Mouse (Mus musculus) liver, embryonic 13.5 days (tissue): ENCODE measurements around the gene Cib1. TPM values are rescaled to one million over a fixed set of nuclear protein-coding genes. Genes with fewer than 3 reads are reported as not detected.

Experiments used
- ATAC-seq: fragments of 200-750 bp; cut with Nextera tagmentation; 2 replicates; pipeline ENCODE4 v1.8.0; 2017; ENCODE audit warnings: low read depth, mild to moderate bottlenecking, moderate number of reproducible peaks, moderate library complexity
- DNase-seq: peaks from one replicate; pipeline ENCODE4 v3.0.0; 2022
- H3K27ac ChIP-seq: fragments of 300-500 bp; sonication (generic); 2 replicates; pipeline ENCODE4 v1.5.1; 2015; ENCODE audit warnings: moderate library complexity, mild to moderate bottlenecking, inconsistent platforms
- H3K27me3 ChIP-seq: fragments of 300-500 bp; sonication (generic); 2 replicates; pipeline ENCODE4 v1.6.1; 2015; ENCODE audit warnings: mild to moderate bottlenecking, inconsistent platforms
- H3K36me3 ChIP-seq: fragments of 300-500 bp; sonication (generic); 2 replicates; pipeline ENCODE4 v1.6.1; 2015; ENCODE audit warnings: mild to moderate bottlenecking, inconsistent platforms
- H3K4me1 ChIP-seq: fragments of 300-500 bp; sonication (generic); replicated peaks from 2 replicates; pipeline ENCODE4 v1.6.1; 2015; ENCODE audit warnings: inconsistent platforms
- H3K4me2 ChIP-seq: fragments of 300-500 bp; sonication (generic); 2 replicates; pipeline ENCODE4 v1.6.1; 2015; ENCODE audit warnings: inconsistent platforms, mild to moderate bottlenecking, moderate library complexity
- H3K4me3 ChIP-seq: fragments of 300-500 bp; sonication (generic); replicated peaks from 2 replicates; pipeline ENCODE4 v1.5.1; 2015; ENCODE audit warnings: mild to moderate bottlenecking, inconsistent platforms
- H3K9ac ChIP-seq: fragments of 300-500 bp; sonication (generic); 2 replicates; pipeline ENCODE4 v1.6.1; 2015; ENCODE audit warnings: mild to moderate bottlenecking, inconsistent platforms
- H3K9me3 ChIP-seq: fragments of 300-500 bp; sonication (generic); replicated peaks from 2 replicates; pipeline ENCODE4 v1.6.1; 2016; ENCODE audit warnings: inconsistent platforms
- WGBS: fragments of 180-500 bp; shearing (Covaris S2); methylation state at CpG from one replicate; pipeline ENCODE4 v1.1.7; 2015; ENCODE audit not compliant: insufficient replicate concordance; 5-methylcytosine and 5-hydroxymethylcytosine counted together
- polyA plus RNA-seq: library from polyadenylated mRNA; unstranded; fragments of >200 nt; fragmentation: Nextera tagmentation; extraction: Ambion mirVana; gene quantifications from 2 replicates; pipeline ENCODE4 v1.2.1, GENCODE M21; 2015

The Cib1 gene
- polyA plus RNA-seq, 1 experiment from 2014 or later = 102 TPM

DNA sequence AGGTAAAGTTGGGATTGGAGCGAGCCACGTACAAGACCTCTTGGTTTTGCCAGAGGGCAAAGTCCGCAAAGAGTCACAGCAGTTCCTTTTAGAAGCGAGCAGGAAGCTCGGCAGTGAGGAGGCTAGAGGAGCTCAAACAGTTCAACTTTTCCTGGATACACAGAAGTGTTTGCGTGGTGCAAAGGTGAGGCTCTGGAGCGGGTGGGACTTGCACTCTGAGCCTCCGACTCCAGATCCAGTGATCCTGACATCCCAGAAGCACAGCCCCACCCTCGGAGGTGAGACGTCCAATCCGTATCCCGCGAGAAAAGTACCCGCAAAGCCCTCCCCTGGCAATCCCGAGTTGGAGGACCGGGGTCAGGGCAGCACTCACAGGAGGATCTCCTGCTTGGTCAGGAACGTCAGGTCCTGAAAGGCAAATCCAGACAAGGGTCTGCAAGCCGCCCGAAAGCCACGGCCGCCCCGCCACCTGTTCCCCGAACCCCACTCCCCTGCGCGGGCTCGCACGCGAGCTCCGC, 583 bp downstream of the Cib1 start:
- Histone ChIP-seq H3K4me2 (peak overlapping the region; percentile 92), H3K4me3 (peak overlapping the region; percentile 77), H3K27ac (peak overlapping the region; percentile 93), H3K9ac (peak overlapping the region; percentile 90), H3K9me3 (no peaks in the 10 kb centered on the region), H3K36me3 (peaks cover 18% of the 10 kb centered on the region), H3K27me3 (no peaks in the 10 kb centered on the region), H3K4me1 (peaks cover 58% of the 10 kb centered on the region)
- peak; percentile 33 for ATAC-seq
- 1% methylated on average over 29 of the region's 29 CpGs for WGBS
- DNase-seq = no peak

DNA sequence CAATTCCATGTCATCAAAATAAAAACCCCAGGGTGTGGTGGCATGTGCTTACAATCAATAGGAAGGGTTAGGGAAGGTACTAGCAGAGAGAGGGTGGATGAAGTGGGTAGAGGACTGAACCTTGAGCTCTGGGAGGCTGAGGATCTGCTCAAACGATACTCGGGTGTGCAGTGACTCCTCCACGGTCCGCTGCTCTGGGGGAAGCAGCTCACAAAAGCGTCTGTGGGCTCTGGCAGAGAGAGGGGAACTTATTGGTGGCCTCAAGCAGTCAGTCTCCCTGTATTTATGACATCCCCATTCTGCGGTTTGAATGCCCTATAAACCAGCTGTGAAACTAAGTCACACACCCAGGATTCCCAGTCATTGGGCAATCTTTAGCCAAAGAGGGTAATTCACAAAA, 2.4 kb downstream of the Cib1 start:
- H3K9me3 ChIP-seq = no peaks in the 10 kb centered on the region
- peaks cover 54% of the 10 kb centered on the region for H3K4me1 ChIP-seq
- H3K36me3 ChIP-seq = peaks cover 36% of the 10 kb centered on the region
- no peak overlapping the region for H3K4me3 ChIP-seq
- H3K4me2 ChIP-seq = peak overlapping the region; percentile 92
- ATAC-seq (no peak), DNase-seq (no peak)
- 0 out of 2 replicates have a peak overlapping the region, but pooled peaks have one; percentile 11 for H3K27ac ChIP-seq
- 57% methylated on average over 6 of the region's 6 CpGs for whole genome bisulfite sequencing
- H3K27me3 ChIP-seq = no peaks in the 10 kb centered on the region
- H3K9ac ChIP-seq = peak overlapping the region; percentile 90; the same call in 1 of the 2 replicates

DNA sequence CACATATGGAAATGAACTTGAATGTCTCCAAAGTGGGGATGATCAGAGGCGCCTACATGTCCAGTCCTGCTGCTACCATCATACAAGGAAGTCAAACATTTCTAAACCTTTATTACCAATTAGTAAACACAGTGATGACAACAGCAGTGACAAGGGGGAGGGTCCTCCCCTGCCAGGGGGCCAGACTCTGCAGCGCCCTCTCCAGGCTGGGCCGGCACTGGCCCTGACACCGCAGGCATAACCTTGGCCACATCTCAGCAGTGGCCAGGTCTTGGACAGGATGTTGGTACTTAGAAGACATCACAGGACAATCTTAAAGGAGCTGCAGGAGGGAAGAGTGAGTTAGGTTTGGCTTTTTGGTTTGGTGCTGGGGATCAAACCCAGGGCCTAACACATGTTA, 5.5 kb downstream of the Cib1 start:
- no peak overlapping the region for H3K9ac ChIP-seq
- peaks cover 34% of the 10 kb centered on the region for H3K4me1 ChIP-seq
- H3K4me2 ChIP-seq = no peak overlapping the region
- no peak for ATAC-seq
- H3K9me3 ChIP-seq = no peaks in the 10 kb centered on the region
- no peak overlapping the region for H3K4me3 ChIP-seq
- H3K27ac ChIP-seq = peak overlapping the region; percentile 58; the same call in 1 of the 2 replicates
- no peak for DNase-seq
- 97% methylated on average over 4 of the region's 4 CpGs for WGBS
- H3K36me3 ChIP-seq = peaks cover 67% of the 10 kb centered on the region
- H3K27me3 ChIP-seq = no peaks in the 10 kb centered on the region

DNA sequence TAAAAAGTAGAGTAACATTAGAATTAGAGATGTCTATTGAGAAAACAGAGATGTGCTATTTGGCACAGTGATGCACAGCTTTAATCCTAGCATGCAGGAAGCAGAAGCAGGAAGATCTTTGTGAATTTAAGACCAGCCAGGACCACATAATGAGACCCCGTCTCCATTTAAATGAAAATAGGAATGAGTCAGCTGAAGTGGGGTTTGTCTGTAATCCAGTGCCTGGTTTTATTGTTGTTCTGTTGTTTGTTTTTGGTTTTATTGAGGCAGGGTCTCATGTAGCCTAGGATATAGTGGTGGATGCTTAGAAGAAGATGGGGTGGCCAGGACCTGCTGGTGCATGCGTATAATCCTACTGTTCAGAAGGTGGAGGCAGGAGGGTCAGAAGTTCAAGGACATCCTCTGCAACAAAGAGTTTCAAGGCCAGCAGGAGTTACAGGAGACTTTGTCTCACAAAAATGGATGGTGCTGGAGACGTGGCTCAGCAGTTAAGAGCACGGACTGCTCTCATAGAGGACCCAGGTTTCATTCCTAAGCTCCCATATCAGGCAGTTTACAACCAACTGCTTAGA, 11.3 kb downstream of the Cib1 start:
- WGBS = 88% methylated on average over 4 of the region's 4 CpGs
- Histone ChIP-seq H3K27me3 (no peaks in the 10 kb centered on the region), H3K4me1 (no peaks in the 10 kb centered on the region), H3K4me3 (no peak overlapping the region), H3K9me3 (no peaks in the 10 kb centered on the region), H3K36me3 (peaks cover 100% of the 10 kb centered on the region), H3K4me2 (no peak overlapping the region), H3K9ac (no peak overlapping the region), H3K27ac (no peak overlapping the region)
- DNase-seq (no peak), ATAC-seq (no peak)

DNA sequence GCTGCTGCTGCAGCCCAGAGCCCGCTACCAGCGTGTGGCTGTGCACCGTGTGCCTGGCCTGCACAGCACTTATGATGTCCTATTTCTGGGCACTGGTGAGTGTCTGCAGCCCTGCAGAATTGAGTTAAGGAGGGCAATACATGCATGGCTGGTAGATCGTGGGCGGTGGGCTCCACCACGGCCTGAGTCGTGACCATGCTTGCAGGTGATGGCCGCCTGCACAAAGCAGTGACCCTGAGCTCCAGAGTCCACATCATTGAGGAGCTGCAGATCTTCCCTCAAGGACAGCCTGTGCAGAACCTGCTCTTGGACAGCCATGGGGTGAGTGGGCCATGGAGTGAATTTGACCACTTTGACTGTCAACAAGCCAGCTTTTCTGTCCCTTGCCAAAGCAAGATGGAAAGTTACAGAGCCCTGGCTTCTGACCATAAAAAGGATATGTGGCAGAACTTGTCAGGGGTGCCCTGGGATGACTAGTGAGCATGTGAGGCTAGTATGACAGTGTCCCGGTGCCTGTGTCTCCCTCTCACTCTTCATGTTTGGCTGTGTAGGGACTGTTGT, 12.3 kb downstream of the Cib1 start:
- peak overlapping the region; percentile 11 for H3K27ac ChIP-seq
- H3K27me3 ChIP-seq = no peaks in the 10 kb centered on the region
- H3K9me3 ChIP-seq = no peaks in the 10 kb centered on the region
- WGBS = 94% methylated on average over 9 of the region's 9 CpGs
- no peak overlapping the region for H3K4me2 ChIP-seq
- H3K4me1 ChIP-seq = peaks cover 7% of the 10 kb centered on the region
- H3K36me3 ChIP-seq = peaks cover 100% of the 10 kb centered on the region
- no peak overlapping the region for H3K4me3 ChIP-seq
- DNase-seq = no peak
- H3K9ac ChIP-seq = no peak overlapping the region
- ATAC-seq = no peak

DNA sequence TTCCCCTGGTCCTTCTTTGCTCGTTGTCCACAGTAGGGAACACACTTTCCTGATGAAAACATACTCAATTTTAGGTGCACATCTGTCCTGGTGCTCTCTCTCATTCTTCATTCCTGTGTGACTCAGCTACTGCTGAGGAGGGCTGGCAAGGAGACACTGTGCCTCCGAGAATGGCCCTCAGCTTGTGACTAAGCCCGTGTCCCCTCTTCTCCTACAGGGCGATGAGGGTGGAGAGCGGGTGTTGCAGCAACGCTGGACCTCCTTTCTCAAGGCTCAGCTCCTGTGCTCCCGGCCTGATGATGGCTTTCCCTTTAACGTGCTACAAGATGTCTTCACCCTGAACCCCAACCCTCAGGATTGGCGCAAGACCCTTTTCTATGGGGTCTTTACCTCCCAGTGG, 13.9 kb downstream of the Cib1 start:
- 89% methylated on average over 9 of the region's 9 CpGs for WGBS
- Histone ChIP-seq H3K27me3 (no peaks in the 10 kb centered on the region), H3K9me3 (no peaks in the 10 kb centered on the region), H3K4me2 (no peak overlapping the region), H3K36me3 (peaks cover 100% of the 10 kb centered on the region), H3K4me1 (peaks cover 21% of the 10 kb centered on the region), H3K27ac (no peak overlapping the region), H3K9ac (no peak overlapping the region), H3K4me3 (no peak overlapping the region)
- DNase-seq (no peak), ATAC-seq (no peak)

DNA sequence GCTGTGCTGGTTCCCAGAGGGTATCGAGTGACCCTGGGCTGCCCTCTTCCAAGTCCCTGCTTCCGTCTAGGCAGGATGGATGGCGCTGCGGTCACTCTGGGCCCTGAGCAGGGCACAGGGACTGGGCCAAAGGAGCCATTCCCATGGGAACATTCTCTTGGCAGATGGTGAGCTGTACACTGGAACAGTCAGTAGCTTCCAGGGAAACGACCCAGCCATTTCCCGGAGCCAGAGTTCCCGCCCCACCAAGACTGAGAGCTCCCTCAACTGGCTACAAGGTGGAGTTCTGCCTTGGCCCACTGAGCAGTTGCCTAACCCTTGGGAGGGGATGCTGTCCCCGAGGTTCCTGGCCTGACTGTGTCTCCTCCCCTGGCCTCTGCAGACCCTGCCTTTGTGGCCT, 16.0 kb downstream of the Cib1 start:
- Histone ChIP-seq H3K4me3 (no peak overlapping the region), H3K9me3 (no peaks in the 10 kb centered on the region), H3K27ac (0 out of 2 replicates have a peak overlapping the region, but pooled peaks have one; percentile 7), H3K36me3 (peaks cover 100% of the 10 kb centered on the region), H3K4me2 (no peak overlapping the region), H3K9ac (no peak overlapping the region), H3K4me1 (peaks cover 42% of the 10 kb centered on the region), H3K27me3 (no peaks in the 10 kb centered on the region)
- WGBS = 91% methylated on average over 8 of the region's 8 CpGs
- no peak for DNase-seq
- ATAC-seq = no peak

DNA sequence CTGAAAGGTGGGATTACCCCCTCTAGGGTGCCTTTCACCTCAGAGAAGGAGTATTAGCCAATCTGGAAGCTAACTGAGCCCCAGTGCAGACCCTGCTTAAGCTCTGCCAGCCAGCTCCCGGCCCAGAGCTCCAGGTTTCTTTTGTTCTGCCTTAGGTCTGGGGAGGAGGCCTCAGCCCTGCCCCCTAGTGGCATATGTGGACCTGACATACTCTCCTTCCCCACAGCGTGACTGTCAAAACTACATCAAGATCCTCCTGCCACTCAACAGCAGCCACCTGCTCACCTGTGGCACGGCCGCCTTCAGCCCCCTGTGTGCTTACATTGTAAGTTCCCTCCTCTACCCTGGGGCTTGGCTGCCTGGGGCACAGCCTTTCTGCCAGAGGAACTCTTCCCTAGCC, 17.2 kb downstream of the Cib1 start:
- Histone ChIP-seq H3K9me3 (no peaks in the 10 kb centered on the region), H3K4me3 (no peak overlapping the region), H3K27me3 (no peaks in the 10 kb centered on the region), H3K4me1 (peaks cover 54% of the 10 kb centered on the region), H3K4me2 (no peak overlapping the region), H3K36me3 (peaks cover 93% of the 10 kb centered on the region), H3K9ac (peak overlapping the region; percentile 20; the same call in 1 of the 2 replicates), H3K27ac (peak overlapping the region; percentile 100)
- ATAC-seq = peak; percentile 71
- DNase-seq = peak; percentile 71
- 37% methylated on average over 4 of the region's 4 CpGs for WGBS

DNA sequence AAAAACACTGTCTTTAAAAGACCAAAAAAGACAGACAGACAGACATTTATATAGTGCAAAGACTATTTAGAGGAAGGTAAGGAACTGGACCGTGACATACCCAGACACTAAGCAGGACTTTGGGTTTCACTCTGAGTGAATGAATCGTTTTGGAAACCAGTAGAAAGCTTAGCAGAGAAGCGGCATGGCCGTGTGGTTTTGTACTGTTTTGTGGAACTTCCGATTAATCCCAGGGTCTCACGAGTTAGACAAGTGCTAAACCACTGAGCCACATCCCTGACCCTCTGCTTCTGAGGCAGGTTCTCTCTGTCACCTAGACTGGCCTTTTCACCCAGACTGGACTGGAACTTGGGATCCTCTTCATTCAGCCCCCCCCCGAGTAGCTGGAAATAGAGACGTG, 18.2 kb downstream of the Cib1 start:
- H3K9ac ChIP-seq = 0 out of 2 replicates have a peak overlapping the region, but pooled peaks have one; percentile 41
- H3K4me1 ChIP-seq = peaks cover 63% of the 10 kb centered on the region
- H3K36me3 ChIP-seq = peaks cover 84% of the 10 kb centered on the region

DNA sequence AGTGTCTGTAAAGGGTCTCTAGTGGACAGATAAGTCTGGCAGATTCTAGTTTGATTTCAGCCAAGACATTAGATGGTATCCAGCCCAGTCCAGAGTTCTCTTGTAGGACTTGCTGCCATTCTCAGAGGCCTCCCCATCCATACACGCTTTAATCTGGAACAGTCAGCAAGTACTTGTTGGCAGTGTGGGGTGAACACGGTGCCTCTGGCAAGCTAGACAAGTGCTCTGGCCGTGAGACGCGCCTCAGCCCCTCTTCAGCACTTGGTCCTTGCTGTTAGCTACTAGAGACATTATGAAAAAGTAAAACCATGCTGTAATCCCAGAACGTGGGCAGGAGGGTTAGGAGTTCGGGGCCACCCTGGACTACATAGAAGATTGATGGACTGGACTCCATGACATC, 19.0 kb downstream of the Cib1 start:
- WGBS = 87% methylated on average over 7 of the region's 7 CpGs
- 0 out of 2 replicates have a peak overlapping the region, but pooled peaks have one; percentile 33 for H3K9ac ChIP-seq
- no peak overlapping the region for H3K4me3 ChIP-seq
- no peak overlapping the region for H3K4me2 ChIP-seq
- H3K9me3 ChIP-seq = no peaks in the 10 kb centered on the region
- H3K4me1 ChIP-seq = peaks cover 72% of the 10 kb centered on the region
- H3K36me3 ChIP-seq = peaks cover 75% of the 10 kb centered on the region
- H3K27ac ChIP-seq = peak overlapping the region; percentile 100
- ATAC-seq (no peak), DNase-seq (no peak)
- H3K27me3 ChIP-seq = no peaks in the 10 kb centered on the region

More for the DNA sequence above, 18.2 kb downstream of the Cib1 start:
- ATAC-seq (no peak), DNase-seq (no peak)
- Histone ChIP-seq H3K9me3 (no peaks in the 10 kb centered on the region), H3K4me3 (no peak overlapping the region), H3K27me3 (no peaks in the 10 kb centered on the region), H3K27ac (peak overlapping the region; percentile 100), H3K4me2 (no peak overlapping the region)
- 85% methylated on average over 8 of the region's 8 CpGs for WGBS

DNA sequence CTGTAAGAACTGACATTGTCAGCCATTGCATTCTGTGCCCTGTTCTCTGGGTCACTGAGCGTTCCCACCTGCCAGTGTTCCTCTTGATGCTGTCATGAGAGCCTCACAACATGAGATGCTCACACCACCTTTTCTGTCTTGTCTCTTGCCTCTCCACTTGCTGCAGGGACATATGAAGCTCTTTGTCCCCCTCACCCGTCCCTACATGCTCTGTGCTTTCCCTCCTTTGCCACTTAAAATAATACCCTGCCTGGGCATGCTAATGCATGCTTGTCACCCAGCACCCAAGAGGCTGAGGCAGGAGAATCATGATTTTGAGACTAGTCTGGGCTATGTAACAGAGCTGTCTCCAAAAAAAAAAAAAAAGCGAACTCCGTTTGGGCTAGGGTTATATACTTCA, 21.6 kb downstream of the Cib1 start:
- 83% methylated on average over 4 of the region's 4 CpGs for WGBS

More for the DNA sequence above, 21.6 kb downstream of the Cib1 start:
- Histone ChIP-seq H3K4me3 (peak overlapping the region; percentile 10; the same call in 1 of the 2 replicates), H3K4me2 (peak overlapping the region; percentile 88), H3K4me1 (peaks cover 98% of the 10 kb centered on the region), H3K27ac (peak overlapping the region; percentile 100), H3K9me3 (no peaks in the 10 kb centered on the region), H3K9ac (peak overlapping the region; percentile 83), H3K36me3 (peaks cover 53% of the 10 kb centered on the region), H3K27me3 (no peaks in the 10 kb centered on the region)
- ATAC-seq = no peak
- DNase-seq = no peak
